Mouse (Mus musculus): ENCODE measurements around the gene Rbp7. TPM values are rescaled to one million over a fixed set of nuclear protein-coding genes. Genes with fewer than 3 reads are reported as not detected.
"Not testable (repeated sequence)": the region's sequence is repeated elsewhere in the genome, so short reads cannot be mapped to it uniquely, and the experiment has no call there.

Rbp7 gene
- total and polyA plus RNA-seq, 3 experiments: not detected

GRCm38 (mm10) chr4:149460475-149460874 is 5.7 kb upstream of the Rbp7 start:
- dilution Hi-C loops (cut with MboI; ENCODE audit: extremely low pct_ligation_motif_present, extremely low pct_unique_long_range_greater_than_20kb, low sequenced_read_pairs); H3K4me2 ChIP-seq (ENCODE audit: insufficient read depth, low read depth, poor library complexity, severe bottlenecking); H3K4me1 ChIP-seq (ENCODE audit: control insufficient read depth in 1 of 2, insufficient read depth in 2 of 2); H3K27ac ChIP-seq (ENCODE audit: insufficient read depth, low read depth); H3K36me3 ChIP-seq (replicated peaks in 1 of 2; ENCODE audit: control insufficient read depth in 1 of 2, insufficient read depth in 1 of 2, low read length in 1 of 2); DNase-seq (ENCODE audit: extremely low read depth); in situ Hi-C loops (cut with MboI; ENCODE audit: low pct_ligation_motif_present, low pct_unique_long_range_greater_than_20kb, low sequenced_read_pairs); H3K9ac ChIP-seq (ENCODE audit: insufficient read depth, low read depth); H3K9me3 ChIP-seq (replicated peaks; ENCODE audit: low read length); H3K27me3 ChIP-seq (replicated peaks); H3K4me3 ChIP-seq (replicated peaks in 1 of 3; ENCODE audit: low read depth in 2 of 3, low read length in 2 of 3, poor library complexity in 1 of 3); H3K79me2 ChIP-seq (replicated peaks; ENCODE audit: control insufficient read depth, extremely low read depth, insufficient read depth, poor library complexity, severe bottlenecking): not testable (repeated sequence)
- peak; percentile 21; the same call in 1 of the 2 replicates for TF ChIP-seq SMC3 (IDR thresholded peaks at IDR 0.05; ENCODE audit: low read depth, low read length)
- peak; percentile 9 to 39; a peak in 3 of 4 replicates for TF ChIP-seq CTCF (conservative IDR thresholded peaks at IDR 0.05 in 1 of 2, IDR thresholded peaks at IDR 0.05 in 1 of 2; ENCODE audit: low read depth in 2 of 2, low read length in 2 of 2)

GRCm38 (mm10) chr4:149459425-149459824 is 4.6 kb upstream of the Rbp7 start:
- dilution Hi-C loops (cut with MboI; ENCODE audit: extremely low pct_ligation_motif_present, extremely low pct_unique_long_range_greater_than_20kb, low sequenced_read_pairs) (no loop called here), in situ Hi-C loops (cut with MboI; ENCODE audit: low pct_ligation_motif_present, low pct_unique_long_range_greater_than_20kb, low sequenced_read_pairs) (no loop called here)

GRCm38 (mm10) chr4:149458526-149458925 is 3.7 kb upstream of the Rbp7 start:
- DNase-seq (ENCODE audit: extremely low read depth): no peak
- Histone ChIP-seq H3K9me3 (replicated peaks; ENCODE audit: low read length) (no peaks in the 10 kb centered on the region), H3K4me1 (ENCODE audit: control insufficient read depth in 1 of 2, insufficient read depth in 2 of 2) (0 out of 4 replicates have a peak, but pooled peaks cover 0 to 4% of the 10 kb centered on the region in 2 experiments), H3K27ac (ENCODE audit: insufficient read depth, low read depth) (no peak overlapping the region), H3K79me2 (replicated peaks; ENCODE audit: control insufficient read depth, extremely low read depth, insufficient read depth, poor library complexity, severe bottlenecking) (no peaks in the 10 kb centered on the region), H3K9ac (ENCODE audit: insufficient read depth, low read depth) (no peak overlapping the region), H3K27me3 (replicated peaks) (no peaks in the 10 kb centered on the region), H3K4me3 (replicated peaks in 1 of 3; ENCODE audit: low read depth in 2 of 3, low read length in 2 of 3, poor library complexity in 1 of 3) (no peak overlapping the region), H3K36me3 (replicated peaks in 1 of 2; ENCODE audit: control insufficient read depth in 1 of 2, insufficient read depth in 1 of 2, low read length in 1 of 2) (no peaks in the 10 kb centered on the region), H3K4me2 (ENCODE audit: insufficient read depth, low read depth, poor library complexity, severe bottlenecking) (no peak overlapping the region)
- in situ Hi-C loops (cut with MboI; ENCODE audit: low pct_ligation_motif_present, low pct_unique_long_range_greater_than_20kb, low sequenced_read_pairs) (no loop called here), dilution Hi-C loops (cut with MboI; ENCODE audit: extremely low pct_ligation_motif_present, extremely low pct_unique_long_range_greater_than_20kb, low sequenced_read_pairs) (no loop called here)
- TF ChIP-seq MEF2A (IDR thresholded peaks at IDR 0.05; ENCODE audit: borderline replicate concordance, low read depth, low read length) (no peak), SIN3A (IDR thresholded peaks at IDR 0.05; ENCODE audit: low read length) (no peak), CHD2 (IDR thresholded peaks at IDR 0.05; ENCODE audit: low read length) (no peak), SMC3 (IDR thresholded peaks at IDR 0.05; ENCODE audit: low read depth, low read length) (no peak), NRF1 (IDR thresholded peaks at IDR 0.05; ENCODE audit: low read depth, low read length) (no peak), MAFK (IDR thresholded peaks at IDR 0.05; ENCODE audit: insufficient replicate concordance, low read length) (no peak)

More at GRCm38 (mm10) chr4:149459425-149459824, 4.6 kb upstream of the Rbp7 start:
- TF ChIP-seq POLR2A (IDR thresholded peaks at IDR 0.05; ENCODE audit: low read depth, low read length) (no peak), ZMIZ1 (IDR thresholded peaks at IDR 0.05; ENCODE audit: low read depth, low read length) (no peak), CHD2 (IDR thresholded peaks at IDR 0.05; ENCODE audit: low read length) (no peak), KAT2A (IDR thresholded peaks at IDR 0.05; ENCODE audit: insufficient replicate concordance, low read length) (no peak), ZC3H11A (IDR thresholded peaks at IDR 0.05; ENCODE audit: low read depth, low read length) (no peak), NELFE (IDR thresholded peaks at IDR 0.05; ENCODE audit: low read depth, low read length) (no peak), GABPA (IDR thresholded peaks at IDR 0.05; ENCODE audit: insufficient replicate concordance, low read depth, low read length) (no peak), SMC3 (IDR thresholded peaks at IDR 0.05; ENCODE audit: low read depth, low read length) (no peak), TBP (conservative IDR thresholded peaks at IDR 0.05; ENCODE audit: low read depth, low read length) (no peak), CHD1 (IDR thresholded peaks at IDR 0.05; ENCODE audit: low read depth, low read length) (no peak), BHLHE40 (IDR thresholded peaks at IDR 0.05; ENCODE audit: low read depth, low read length) (no peak), ZKSCAN1 (IDR thresholded peaks at IDR 0.05; ENCODE audit: borderline replicate concordance, low read depth, low read length) (no peak), RCOR1 (conservative IDR thresholded peaks at IDR 0.05; ENCODE audit: low read depth, low read length) (no peak)
- DNase-seq (ENCODE audit: extremely low read depth): no peak
- no peaks in the 10 kb centered on the region for H3K9me3 ChIP-seq (replicated peaks; ENCODE audit: low read length)
- no peaks in the 10 kb centered on the region for H3K79me2 ChIP-seq (replicated peaks; ENCODE audit: control insufficient read depth, extremely low read depth, insufficient read depth, poor library complexity, severe bottlenecking)
- no peak overlapping the region for H3K4me2 ChIP-seq (ENCODE audit: insufficient read depth, low read depth, poor library complexity, severe bottlenecking)
- no peak overlapping the region for H3K27ac ChIP-seq (ENCODE audit: insufficient read depth, low read depth)
- H3K4me3 ChIP-seq (replicated peaks in 1 of 3; ENCODE audit: low read depth in 2 of 3, low read length in 2 of 3, poor library complexity in 1 of 3): no peak overlapping the region
- H3K36me3 ChIP-seq (replicated peaks in 1 of 2; ENCODE audit: control insufficient read depth in 1 of 2, insufficient read depth in 1 of 2, low read length in 1 of 2): no peaks in the 10 kb centered on the region
- 0 out of 4 replicates have a peak, but pooled peaks cover 0 to 4% of the 10 kb centered on the region in 2 experiments for H3K4me1 ChIP-seq (ENCODE audit: control insufficient read depth in 1 of 2, insufficient read depth in 2 of 2)
- H3K9ac ChIP-seq (ENCODE audit: insufficient read depth, low read depth): no peak overlapping the region
- H3K27me3 ChIP-seq (replicated peaks): no peaks in the 10 kb centered on the region

Measured in CH12.LX (cell line).